10 mouse cellular contexts compared by ENCODE assay signal in the genomic region with DNA sequence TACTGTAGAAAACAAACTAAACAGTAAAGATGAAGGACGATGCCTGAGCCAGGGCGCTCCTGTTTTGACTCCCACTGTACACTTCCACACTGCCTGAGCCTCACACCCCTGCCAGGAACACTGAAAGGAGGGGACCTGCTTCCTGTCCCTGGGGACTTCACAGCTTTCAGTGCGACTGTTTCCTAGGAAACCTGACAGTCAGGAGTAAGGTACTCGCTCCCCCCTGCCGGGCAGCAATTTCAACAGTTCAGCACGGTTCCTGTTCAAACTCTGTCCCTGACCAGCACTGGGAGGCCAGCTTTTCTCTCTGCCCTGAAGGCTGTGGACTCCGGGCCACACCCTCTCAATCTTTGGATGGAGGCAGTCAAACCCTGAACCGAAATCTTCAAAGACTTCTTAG. TPM values are rescaled to one million over a fixed set of nuclear protein-coding genes. Genes with fewer than 3 reads are reported as not detected.
DNase-seq lines count a peak whose midpoint lies in the region; ATAC-seq lines count a peak whose summit lies in the region.
"Had no signal": no experiment of that assay in that cellular context is flagged by ENCODE, and none has a peak within 500 bp of the region (broad histone marks: within the 10 kb centered on the region; RNA-seq: fewer than 3 reads in every experiment).

No protein-coding gene starts in this region.

- H3K4me1 ChIP-seq in heart, embryonic 12.5 days (replicated peaks): peaks cover 3% of the 10 kb centered on the region; the same call in 1 of the 2 replicates
- peaks cover 10% of the 10 kb centered on the region for H3K4me1 ChIP-seq in midbrain, embryonic 14.5 days (ENCODE audit: control insufficient read depth, insufficient read depth, low read length)

- no peaks in the 10 kb centered on the region for H3K9me3 ChIP-seq in heart, embryonic 12.5 days (replicated peaks)
- no peaks in the 10 kb centered on the region for H3K9me3 ChIP-seq in midbrain, embryonic 14.5 days (ENCODE audit: control insufficient read depth, low read length)

- no peaks in the 10 kb centered on the region for H3K36me3 ChIP-seq in heart, embryonic 12.5 days
- no peaks in the 10 kb centered on the region for H3K36me3 ChIP-seq in midbrain, embryonic 14.5 days (ENCODE audit: control insufficient read depth, insufficient read depth, low read length)

- DNase-seq in heart, postnatal 36 days: no peak
- peak; percentile 94 for DNase-seq in R1 (ENCODE audit: low read depth, low spot score)
- peak; percentile 48 for DNase-seq in forelimb bud, embryonic 11.5 days (ENCODE audit: low read depth, low spot score)
- DNase-seq in midbrain, embryonic 14.5 days: peak; percentile 78
- no peak for DNase-seq in right cerebral cortex, postnatal 25 days
- DNase-seq in adrenal gland, postnatal 10 days: no peak
- DNase-seq in heart, postnatal 10 days: no peak
- DNase-seq: B cell, adult 2 months; cerebellum, adult 8-10 months had no signal

- H3K27me3 ChIP-seq in heart, embryonic 12.5 days (replicated peaks): no peaks in the 10 kb centered on the region
- no peaks in the 10 kb centered on the region for H3K27me3 ChIP-seq in midbrain, embryonic 14.5 days (ENCODE audit: control insufficient read depth, insufficient read depth, low read length)

- no peak for ATAC-seq in heart, embryonic 12.5 days (ENCODE audit: insufficient number of reproducible peaks, low FRiP score)
- ATAC-seq in midbrain, embryonic 14.5 days (ENCODE audit: low FRiP score, low TSS enrichment): no peak; the same call in 1 of the 2 replicates

- peak overlapping the region; percentile 13; the same call in 1 of the 2 replicates for H3K4me2 ChIP-seq in heart, embryonic 12.5 days
- peak overlapping the region; percentile 25 for H3K4me2 ChIP-seq in midbrain, embryonic 14.5 days (ENCODE audit: low read length)

- intact Hi-C loops in heart, postnatal 36 days (cut with DNase I): no loop called here
- intact Hi-C loops in heart, postnatal 10 days (cut with DNase I): no loop called here

- WGBS in heart, embryonic 12.5 days: 7% methylated on average over 8 of the region's 8 CpGs
- WGBS in midbrain, embryonic 14.5 days: 1% methylated on average over 8 of the region's 8 CpGs

- H3K27ac ChIP-seq in heart, embryonic 12.5 days (ENCODE audit: poor library complexity, severe bottlenecking): no peak overlapping the region
- 0 out of 2 replicates have a peak overlapping the region, but pooled peaks have one; percentile 20 for H3K27ac ChIP-seq in midbrain, embryonic 14.5 days (replicated peaks; ENCODE audit: low read depth, low read length)

- no peak overlapping the region for H3K4me3 ChIP-seq in heart, embryonic 12.5 days
- H3K4me3 ChIP-seq in midbrain, embryonic 14.5 days (replicated peaks; ENCODE audit: low read depth, low read length): no peak overlapping the region

- no peak overlapping the region for H3K9ac ChIP-seq in heart, embryonic 12.5 days
- H3K9ac ChIP-seq in midbrain, embryonic 14.5 days (replicated peaks; ENCODE audit: low read length): no peak overlapping the region

RNA-seq across cellular contexts. Expression of gene Trim66, which starts 0.8 kb away (rescaled TPM):
- polyA plus RNA-seq in heart, embryonic 12.5 days (2016; fragmentation: Nextera tagmentation; extraction: Ambion mirVana): 0.03 TPM in 1 of 2 replicates, not detected in the other
- under 1 TPM; 0.08 to 0.11 TPM for total RNA-seq in heart, postnatal 36 days (2021)
- 0.75 and 1.3 TPM in 2 replicates for polyA plus RNA-seq in midbrain, embryonic 14.5 days (2014; fragmentation: Nextera tagmentation; extraction: Ambion mirVana)
- under 1 TPM; 0.48 to 0.85 TPM for total RNA-seq in adrenal gland, postnatal 10 days (2021)
- total RNA-seq in heart, postnatal 10 days (2021): under 1 TPM; 0.10 to 0.12 TPM

RNA-seq across cellular contexts. Expression of gene Rpl27a, which starts 11.8 kb away (rescaled TPM):
- 80.5 and 83.4 TPM in 2 replicates for polyA plus RNA-seq in heart, embryonic 12.5 days (2016; fragmentation: Nextera tagmentation; extraction: Ambion mirVana)
- total RNA-seq in heart, postnatal 36 days (2021): 10 to 100 TPM; 95.0 to 97.5 TPM
- 87.5 and 90.8 TPM in 2 replicates for polyA plus RNA-seq in midbrain, embryonic 14.5 days (2014; fragmentation: Nextera tagmentation; extraction: Ambion mirVana)
- total RNA-seq in adrenal gland, postnatal 10 days (2021): 100 to 1,000 TPM; 227 to 237 TPM
- 100 to 1,000 TPM; 117 to 118 TPM for total RNA-seq in heart, postnatal 10 days (2021)

Comparison
In these comparisons a context has a peak if more than half of its experiments do, and no peak if none do; other contexts are left out.
1. DNase-seq: peak in R1 (single experiment), forelimb bud, embryonic 11.5 days (single experiment) and midbrain, embryonic 14.5 days (single experiment); none in heart, postnatal 36 days (0 of 2), right cerebral cortex, postnatal 25 days (single experiment), adrenal gland, postnatal 10 days (single experiment) and heart, postnatal 10 days (0 of 2).